Mouse (Mus musculus): ENCODE results near the gene Stx7. TPM values are rescaled to one million over a fixed set of nuclear protein-coding genes. Genes with fewer than 3 reads are reported as not detected.

Stx7 gene
- 67.1 and 88.1 TPM in 2 replicates for polyA plus RNA-seq (2012; rRNA removed)

GRCm38 (mm10) chr10:24149135-24149781 is at the start of gene Stx7:
Stx7 (plus strand) TSS chr10:24149302.

GRCm38 (mm10) chr10:24101812-24102211 is 47.3 kb upstream of the Stx7 start, which contains the start of gene Taar8c:
Taar8c (minus strand) TSS chr10:24101912.

GRCm38 (mm10) chr10:24109434-24109833 is 39.7 kb upstream of the Stx7 start, which contains the start of gene Taar9:
Taar9 (minus strand) TSS chr10:24109534.

GRCm38 (mm10) chr10:24223449-24224143 is 74.5 kb downstream of the Stx7 start, which contains the start of gene Moxd1:
Moxd1 (plus strand) TSS chr10:24223517.

Other genes with a start within 250 kb of the Stx7 start
- gene Taar1, start 228.9 kb upstream of the Stx7 start, polyA plus RNA-seq (2012; rRNA removed): not detected in 2 replicates
- not detected in 2 replicates for gene Taar2, start 210.7 kb upstream of the Stx7 start, polyA plus RNA-seq (2012; rRNA removed)
- gene Taar3, start 199.7 kb upstream of the Stx7 start, polyA plus RNA-seq (2012; rRNA removed): not detected in 2 replicates
- gene Taar4, start 188.8 kb upstream of the Stx7 start, polyA plus RNA-seq (2012; rRNA removed): not detected in 2 replicates
- not detected in 2 replicates for gene Taar5, start 178.6 kb upstream of the Stx7 start, polyA plus RNA-seq (2012; rRNA removed)
- gene Taar6, start 163.7 kb upstream of the Stx7 start, polyA plus RNA-seq (2012; rRNA removed): not detected in 2 replicates
- gene Taar7a, start 155.8 kb upstream of the Stx7 start, polyA plus RNA-seq (2012; rRNA removed): not detected in 2 replicates
- gene Taar7b, start 149.4 kb upstream of the Stx7 start, polyA plus RNA-seq (2012; rRNA removed): not detected in 2 replicates
- not detected in 2 replicates for gene Taar7d, start 122.1 kb upstream of the Stx7 start, polyA plus RNA-seq (2012; rRNA removed)
- not detected in 2 replicates for gene Taar7e, start 111.7 kb upstream of the Stx7 start, polyA plus RNA-seq (2012; rRNA removed)
- gene Taar7f, start 99.8 kb upstream of the Stx7 start, polyA plus RNA-seq (2012; rRNA removed): not detected in 2 replicates
- gene Taar8a, start 72.8 kb upstream of the Stx7 start, polyA plus RNA-seq (2012; rRNA removed): not detected in 2 replicates
- gene Taar8b, start 57.0 kb upstream of the Stx7 start, polyA plus RNA-seq (2012; rRNA removed): not detected in 2 replicates
- gene Taar8c, start 47.4 kb upstream of the Stx7 start, polyA plus RNA-seq (2012; rRNA removed): not detected in 2 replicates
- gene Taar9, start 39.8 kb upstream of the Stx7 start, polyA plus RNA-seq (2012; rRNA removed): not detected in 2 replicates
- 6.7 and 10.0 TPM in 2 replicates for gene Moxd1, start 74.2 kb downstream of the Stx7 start, polyA plus RNA-seq (2012; rRNA removed)

All from colon, adult 2 months (tissue).